Mouse (Mus musculus) MEL (cell line): Measurements from ENCODE around the gene Kcna6. TPM values are rescaled to one million over a fixed set of nuclear protein-coding genes. Genes with fewer than 3 reads are reported as not detected.

Source experiments
- DNase-seq: peaks from one replicate; pipeline ENCODE4 v3.0.0; 2011; ENCODE audit warnings: low read depth, low spot score
- H3K27ac ChIP-seq: 2 replicates; pipeline ENCODE4 v1.5.1; 2012; ENCODE audit warnings: low read depth, mild to moderate bottlenecking, control low read depth, low read length, moderate library complexity; ENCODE audit not compliant: control insufficient read depth
- H3K27me3 ChIP-seq, 2 experiments: fragments of 150-350 bp in 1 of 2; sonication (generic) in 1 of 2; 2 replicates each; pipeline ENCODE4 v1.6.1; 2012; ENCODE audit warnings: low read length in 2 of 2, mild to moderate bottlenecking in 2 of 2, improper control_type of control experiment in 1 of 2, moderate library complexity in 1 of 2; ENCODE audit not compliant: insufficient read depth in 2 of 2, control insufficient read depth in 1 of 2
- H3K36me3 ChIP-seq, 2 experiments: 2 replicates each; pipeline ENCODE4 v1.6.1; 2012 to 2014; ENCODE audit warnings: low read length in 2 of 2, improper control_type of control experiment in 1 of 2, inconsistent platforms in 1 of 2, mild to moderate bottlenecking in 1 of 2; ENCODE audit not compliant: insufficient read depth in 2 of 2, control insufficient read depth in 1 of 2
- H3K4me1 ChIP-seq, 2 experiments: fragments of 150-350 bp in 1 of 2; sonication (generic) in 1 of 2; 2 replicates each; pipeline ENCODE4 v1.6.1; 2012; ENCODE audit warnings: low read length in 2 of 2, improper control_type of control experiment in 1 of 2, mild to moderate bottlenecking in 1 of 2; ENCODE audit not compliant: insufficient read depth in 2 of 2, control insufficient read depth in 1 of 2
- H3K4me3 ChIP-seq, 2 experiments: fragments of 150-350 bp in 1 of 2; sonication (generic) in 1 of 2; 2 replicates each; pipeline ENCODE4 v1.5.1; 2012; ENCODE audit warnings: low read depth in 2 of 2, low read length in 2 of 2, mild to moderate bottlenecking in 2 of 2, moderate library complexity in 2 of 2, control low read depth in 1 of 2, improper control_type of control experiment in 1 of 2; ENCODE audit not compliant: control insufficient read depth in 1 of 2, insufficient read depth in 1 of 2
- H3K79me2 ChIP-seq: 2 replicates; pipeline ENCODE4 v1.6.1; 2012; ENCODE audit warnings: mild to moderate bottlenecking, low read length, moderate library complexity; ENCODE audit not compliant: control insufficient read depth, poor library complexity, insufficient read depth
- H3K9ac ChIP-seq: 2 replicates; pipeline ENCODE4 v1.6.1; 2012; ENCODE audit warnings: low read depth, mild to moderate bottlenecking, control low read depth, low read length, moderate library complexity; ENCODE audit not compliant: control insufficient read depth, poor library complexity, severe bottlenecking
- H3K9me3 ChIP-seq: fragments of 150-350 bp; sonication (generic); replicated peaks from 2 replicates; pipeline ENCODE4 v1.6.1; 2012; ENCODE audit warnings: mild to moderate bottlenecking, low read length, improper control_type of control experiment, moderate library complexity; ENCODE audit not compliant: insufficient read depth
- BHLHE40 ChIP-seq: IDR thresholded peaks from 2 replicates; pipeline ENCODE4 v1.6.1; 2012; ENCODE audit warnings: low read depth, mild to moderate bottlenecking, inconsistent platforms, low read length, improper control_type of control experiment, borderline replicate concordance
- CHD1 ChIP-seq: IDR thresholded peaks from 2 replicates; pipeline ENCODE4 v1.6.1; 2012; ENCODE audit warnings: low read depth, mild to moderate bottlenecking, inconsistent platforms, low read length, improper control_type of control experiment
- CHD2 ChIP-seq: IDR thresholded peaks from 2 replicates; pipeline ENCODE4 v1.6.1; 2011; ENCODE audit warnings: low read length, improper control_type of control experiment
- E2F4 ChIP-seq: IDR thresholded peaks from 2 replicates; pipeline ENCODE4 v1.6.1; 2011; ENCODE audit warnings: low read depth, low read length, improper control_type of control experiment, borderline replicate concordance
- ELF1 ChIP-seq: IDR thresholded peaks from 2 replicates; pipeline ENCODE4 v1.6.1; 2014; ENCODE audit warnings: low read depth, mild to moderate bottlenecking, inconsistent platforms, low read length, improper control_type of control experiment, moderate library complexity
- EP300 ChIP-seq, 2 experiments: IDR thresholded peaks; 2 replicates each; pipeline ENCODE4 v1.6.1; 2011; ENCODE audit warnings: improper control_type of control experiment in 2 of 2, low read length in 2 of 2, low read depth in 1 of 2, mild to moderate bottlenecking in 1 of 2
- ETS1 ChIP-seq: IDR thresholded peaks from 2 replicates; pipeline ENCODE4 v1.6.1; 2012; ENCODE audit warnings: low read depth, mild to moderate bottlenecking, inconsistent platforms, low read length, improper control_type of control experiment, moderate library complexity
- HCFC1 ChIP-seq: IDR thresholded peaks from 2 replicates; pipeline ENCODE4 v1.6.1; 2012; ENCODE audit warnings: low read depth, mild to moderate bottlenecking, inconsistent platforms, low read length, improper control_type of control experiment, moderate library complexity
- JUND ChIP-seq: IDR thresholded peaks from 2 replicates; pipeline ENCODE4 v1.6.1; 2011; ENCODE audit warnings: low read depth, mild to moderate bottlenecking, improper control_type of control experiment, low read length
- KAT2A ChIP-seq: conservative IDR thresholded peaks from 2 replicates; pipeline ENCODE4 v1.6.1; 2012; ENCODE audit warnings: low read depth, low read length, improper control_type of control experiment, inconsistent platforms
- MAFK ChIP-seq: IDR thresholded peaks from 2 replicates; pipeline ENCODE4 v1.6.1; 2011; ENCODE audit warnings: low read depth, mild to moderate bottlenecking, low read length, improper control_type of control experiment, borderline replicate concordance
- MAX ChIP-seq: IDR thresholded peaks from 2 replicates; pipeline ENCODE4 v1.6.1; 2011; ENCODE audit warnings: low read length, improper control_type of control experiment
- MXI1 ChIP-seq: IDR thresholded peaks from 2 replicates; pipeline ENCODE4 v1.6.1; 2011; ENCODE audit warnings: mild to moderate bottlenecking, low read depth, low read length, improper control_type of control experiment
- MYC ChIP-seq: IDR thresholded peaks from 2 replicates; pipeline ENCODE4 v1.6.1; 2011; ENCODE audit warnings: low read depth, mild to moderate bottlenecking, low read length, improper control_type of control experiment, moderate library complexity
- NRF1 ChIP-seq: IDR thresholded peaks from 2 replicates; pipeline ENCODE4 v1.6.1; 2014; ENCODE audit warnings: low read depth, mild to moderate bottlenecking, inconsistent platforms, low read length, improper control_type of control experiment, moderate library complexity; ENCODE audit not compliant: poor library complexity, insufficient read depth, severe bottlenecking
- POLR2A ChIP-seq, 2 experiments: IDR thresholded peaks; 2 replicates each; pipeline ENCODE4 v1.6.1; 2011 to 2012; ENCODE audit warnings: low read length in 2 of 2, mild to moderate bottlenecking in 2 of 2, control low read depth in 1 of 2, improper control_type of control experiment in 1 of 2, low read depth in 1 of 2, moderate library complexity in 1 of 2; ENCODE audit not compliant: control insufficient read depth in 1 of 2, insufficient read depth in 1 of 2, poor library complexity in 1 of 2
- POLR2AphosphoS5 ChIP-seq: IDR thresholded peaks from 2 replicates; pipeline ENCODE4 v1.6.1; 2012; ENCODE audit warnings: low read depth, borderline replicate concordance, mild to moderate bottlenecking, inconsistent platforms, low read length, moderate library complexity, mixed read lengths
- RAD21 ChIP-seq: IDR thresholded peaks from 2 replicates; pipeline ENCODE4 v1.6.1; 2011; ENCODE audit warnings: mild to moderate bottlenecking, low read depth, low read length, improper control_type of control experiment
- RCOR1 ChIP-seq: IDR thresholded peaks from 2 replicates; pipeline ENCODE4 v1.6.1; 2012; ENCODE audit warnings: low read depth, mild to moderate bottlenecking, inconsistent platforms, low read length, improper control_type of control experiment
- TAL1 ChIP-seq: IDR thresholded peaks from 2 replicates; pipeline ENCODE4 v1.6.1; 2012; ENCODE audit warnings: mild to moderate bottlenecking, inconsistent platforms, low read length, moderate library complexity, mixed read lengths
- TBP ChIP-seq: IDR thresholded peaks from 2 replicates; pipeline ENCODE4 v1.8.0; 2011; ENCODE audit warnings: low read depth, low read length, improper control_type of control experiment
- UBTF ChIP-seq: IDR thresholded peaks from 2 replicates; pipeline ENCODE4 v1.6.1; 2012; ENCODE audit warnings: low read depth, mild to moderate bottlenecking, inconsistent platforms, low read length, improper control_type of control experiment, moderate library complexity, borderline replicate concordance; ENCODE audit not compliant: insufficient read depth
- USF2 ChIP-seq, 2 experiments: IDR thresholded peaks; 2 replicates each; pipeline ENCODE4 v1.6.1; 2011 to 2012; ENCODE audit warnings: improper control_type of control experiment in 2 of 2, low read length in 2 of 2, borderline replicate concordance in 1 of 2, inconsistent platforms in 1 of 2, low read depth in 1 of 2, mild to moderate bottlenecking in 1 of 2; ENCODE audit not compliant: insufficient read depth in 1 of 2
- ZC3H11A ChIP-seq: IDR thresholded peaks from 2 replicates; pipeline ENCODE4 v1.6.1; 2012; ENCODE audit warnings: low read depth, mild to moderate bottlenecking, inconsistent platforms, low read length, improper control_type of control experiment
- polyA plus RNA-seq, 2 experiments: library from polyadenylated mRNA; stranded (reverse) in 1 of 2; unstranded in 1 of 2; fragments of >175 nt in 1 of 2; fragments of >200 nt in 1 of 2; gene quantifications; 2 replicates each; pipeline versions ENCODE4 v1.2.1 to v1.2.4; 2012; ENCODE audit warnings: low replicate concordance in 2 of 2, low read depth in 1 of 2; ENCODE audit not compliant: insufficient read length in 2 of 2, insufficient read depth in 1 of 2, missing spikeins in 1 of 2
- total RNA-seq: library from RNA; depleted of rRNA; stranded (reverse); fragments of 300-350 nt; gene quantifications from 2 replicates; pipeline ENCODE4 v1.2.3, GENCODE M21; 2012

Kcna6 gene
- total and polyA plus RNA-seq, 3 experiments, result not detected

DNA sequence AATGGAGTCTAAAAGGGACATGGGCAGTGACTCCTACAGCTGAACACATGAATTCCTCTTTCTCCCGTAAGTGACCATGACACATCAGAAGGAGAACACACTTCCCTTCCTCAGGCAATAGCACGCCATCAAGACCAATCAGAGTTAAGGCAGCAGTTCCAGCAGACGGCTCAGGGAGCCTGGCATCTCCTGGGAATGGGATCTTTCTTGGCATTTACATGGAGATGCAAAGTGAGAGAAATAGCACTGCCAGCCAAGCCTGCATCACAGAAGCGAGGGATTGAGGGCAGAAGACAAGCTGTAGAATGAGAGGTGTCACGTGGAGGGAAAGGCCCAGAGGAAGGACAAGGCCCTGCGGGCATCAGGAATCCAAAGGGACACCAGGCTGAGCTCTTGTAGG, 7.8 kb downstream of the Kcna6 start:
- Histone ChIP-seq H3K4me1 (no peaks in the 10 kb centered on the region), H3K9ac (no peak overlapping the region), H3K27ac (no peak overlapping the region), H3K27me3 (no peaks in the 10 kb centered on the region), H3K4me3 (no peak overlapping the region), H3K9me3 (no peaks in the 10 kb centered on the region), H3K36me3 (no peaks in the 10 kb centered on the region), H3K79me2 (no peaks in the 10 kb centered on the region)
- TF ChIP-seq MAFK, result no peak
- TF ChIP-seq JUND, result no peak
- no peak for TF ChIP-seq UBTF
- TF ChIP-seq CHD1, result no peak
- no peak for TF ChIP-seq USF2 (IDR thresholded peaks at IDR 0.05; ENCODE audit: borderline replicate concordance in 1 of 2, insufficient read depth in 1 of 2, low read depth in 1 of 2, low read length in 2 of 2)
- TF ChIP-seq MXI1, result no peak
- no peak for TF ChIP-seq RAD21
- TF ChIP-seq KAT2A, result no peak
- no peak for DNase-seq

GRCm38 (mm10) chr6:126728803-126729202, 11.7 kb downstream of the Kcna6 start:
- Histone ChIP-seq H3K36me3 (no peaks in the 10 kb centered on the region), H3K27ac (no peak overlapping the region), H3K4me1 (no peaks in the 10 kb centered on the region), H3K9ac (no peak overlapping the region), H3K27me3 (no peaks in the 10 kb centered on the region), H3K4me3 (no peak overlapping the region), H3K79me2 (no peaks in the 10 kb centered on the region), H3K9me3 (no peaks in the 10 kb centered on the region)
- DNase-seq, result no peak
- TF ChIP-seq RAD21 (no peak), BHLHE40 (no peak), RCOR1 (no peak), MXI1 (no peak), MAX (no peak), ZC3H11A (no peak), ETS1 (no peak), TBP (no peak)

DNA sequence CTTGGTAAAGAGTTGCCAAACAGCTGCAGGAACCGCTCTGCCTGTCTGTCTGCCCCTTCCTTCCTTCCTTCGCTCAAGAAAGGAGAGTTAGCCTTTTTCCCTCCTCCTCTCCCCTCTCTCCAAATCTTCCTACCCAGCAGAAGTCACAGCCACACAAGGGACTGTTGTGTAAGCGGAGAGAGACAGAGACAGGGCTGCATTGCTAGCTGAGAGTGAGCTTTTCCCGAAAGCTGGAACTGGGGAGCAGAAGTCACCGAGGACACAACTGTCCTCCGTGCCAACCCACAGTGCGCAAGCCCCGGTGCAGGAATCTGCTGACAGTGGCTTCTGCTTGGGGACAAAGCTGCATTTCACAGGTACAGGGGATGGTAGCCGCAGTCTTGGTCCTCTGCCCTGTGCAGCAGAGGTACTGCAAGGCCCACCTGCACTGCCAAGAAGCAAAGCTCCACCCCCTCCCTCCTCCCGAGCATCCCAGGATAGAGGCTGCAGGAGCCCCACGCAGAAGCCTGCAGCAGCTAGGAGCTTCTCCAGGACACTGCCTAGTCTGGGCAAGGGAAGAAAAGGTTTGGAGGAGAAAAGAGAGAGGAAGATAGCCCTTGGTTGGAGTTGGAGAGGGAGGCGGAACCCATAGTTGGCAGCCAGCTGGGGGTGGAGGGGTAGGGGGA, 21.9 kb downstream of the Kcna6 start:
- Histone ChIP-seq H3K27me3 (no peaks in the 10 kb centered on the region), H3K4me3 (no peak overlapping the region)
- no peak for TF ChIP-seq NRF1
- TF ChIP-seq POLR2A (IDR thresholded peaks at IDR 0.05; ENCODE audit: control insufficient read depth in 1 of 2, insufficient read depth in 1 of 2, low read depth in 1 of 2, low read length in 2 of 2, poor library complexity in 1 of 2), result no peak
- TF ChIP-seq ELF1, result no peak
- no peak for TF ChIP-seq EP300 (IDR thresholded peaks at IDR 0.05; ENCODE audit: low read depth in 1 of 2, low read length in 2 of 2)
- no peak for TF ChIP-seq TAL1
- no peak for TF ChIP-seq E2F4
- TF ChIP-seq MAX, result no peak
- no peak for TF ChIP-seq HCFC1
- no peak for TF ChIP-seq CHD2
- TF ChIP-seq BHLHE40, result no peak
- no peak for TF ChIP-seq JUND
- no peak for TF ChIP-seq POLR2AphosphoS5
- TF ChIP-seq USF2 (IDR thresholded peaks at IDR 0.05; ENCODE audit: borderline replicate concordance in 1 of 2, insufficient read depth in 1 of 2, low read depth in 1 of 2, low read length in 2 of 2), result no peak
- TF ChIP-seq MYC, result no peak
- TF ChIP-seq, all 39 proteins: peak for 0
- H3K9me3 ChIP-seq, result no peaks in the 10 kb centered on the region
- DNase-seq, result no peak
- H3K36me3 ChIP-seq, result no peaks in the 10 kb centered on the region
- no peaks in the 10 kb centered on the region for H3K79me2 ChIP-seq
- H3K9ac ChIP-seq, result no peak overlapping the region
- H3K27ac ChIP-seq, result no peak overlapping the region
- no peaks in the 10 kb centered on the region for H3K4me1 ChIP-seq
